Mouse (Mus musculus) limb, embryonic 12.5 days (tissue): ENCODE data around the gene Zc3h12c. TPM values are rescaled to one million over a fixed set of nuclear protein-coding genes. Genes with fewer than 3 reads are reported as not detected.

Experiments used
- ATAC-seq: fragments of 200-750 bp; cut with Nextera tagmentation; 2 replicates; pipeline ENCODE4 v1.8.0; 2017; ENCODE audit warnings: low read depth, moderate TSS enrichment; ENCODE audit not compliant: insufficient number of reproducible peaks, insufficient read depth, low FRiP score, low TSS enrichment
- H3K27ac ChIP-seq: fragments of 300-500 bp; sonication (generic); 2 replicates; pipeline ENCODE4 v1.5.1; 2016; ENCODE audit warnings: mild to moderate bottlenecking, moderate library complexity
- H3K27me3 ChIP-seq: fragments of 300-500 bp; sonication (generic); 2 replicates; pipeline ENCODE4 v1.6.1; 2016; ENCODE audit warnings: mild to moderate bottlenecking, moderate library complexity
- H3K36me3 ChIP-seq: fragments of 300-500 bp; sonication (generic); 2 replicates; pipeline ENCODE4 v1.6.1; 2016; ENCODE audit warnings: mild to moderate bottlenecking, moderate library complexity
- H3K4me1 ChIP-seq: fragments of 300-500 bp; sonication (generic); replicated peaks from 2 replicates; pipeline ENCODE4 v1.6.1; 2016
- H3K4me2 ChIP-seq: fragments of 300-500 bp; sonication (generic); 2 replicates; pipeline ENCODE4 v1.6.1; 2016; ENCODE audit warnings: mild to moderate bottlenecking, moderate library complexity
- H3K4me3 ChIP-seq: fragments of 300-500 bp; sonication (generic); replicated peaks from 2 replicates; pipeline ENCODE4 v1.5.1; 2016; ENCODE audit warnings: mild to moderate bottlenecking
- H3K9ac ChIP-seq: fragments of 300-500 bp; sonication (generic); replicated peaks from 2 replicates; pipeline ENCODE4 v1.6.1; 2016; ENCODE audit warnings: mild to moderate bottlenecking, moderate library complexity
- H3K9me3 ChIP-seq: fragments of 300-500 bp; sonication (generic); 2 replicates; pipeline ENCODE4 v1.6.1; 2016; ENCODE audit warnings: mild to moderate bottlenecking, moderate library complexity
- WGBS: fragments of 180-500 bp; shearing (Covaris S2); methylation state at CpG from one replicate; pipeline ENCODE4 v1.1.7; 2016; 5-methylcytosine and 5-hydroxymethylcytosine counted together
- polyA plus RNA-seq: library from polyadenylated mRNA; unstranded; fragments of >200 nt; fragmentation: Nextera tagmentation; extraction: Ambion mirVana; gene quantifications from 2 replicates; pipeline ENCODE4 v1.2.1, GENCODE M21; 2016

The Zc3h12c gene
- polyA plus RNA-seq, 1 experiment from 2014 or later, result 2.8 TPM

GRCm38 (mm10) chr9:52186296-52186941 lies 18.0 kb upstream of the Zc3h12c start:
- no peak overlapping the region for H3K4me2 ChIP-seq
- H3K9me3 ChIP-seq, result 0 out of 2 replicates have a peak, but pooled peaks cover 4% of the 10 kb centered on the region
- H3K36me3 ChIP-seq, result no peaks in the 10 kb centered on the region
- no peak for ATAC-seq
- no peaks in the 10 kb centered on the region for H3K27me3 ChIP-seq
- no peak overlapping the region for H3K9ac ChIP-seq
- no peak overlapping the region for H3K27ac ChIP-seq
- peaks cover 15% of the 10 kb centered on the region for H3K4me1 ChIP-seq
- H3K4me3 ChIP-seq, result no peak overlapping the region
- 11% methylated on average over 3 of the region's 3 CpGs for WGBS

GRCm38 (mm10) chr9:52181419-52181818 lies 13.0 kb upstream of the Zc3h12c start:
- H3K4me1 ChIP-seq, result no peaks in the 10 kb centered on the region
- 71% methylated on average over 2 of the region's 2 CpGs for WGBS
- no peaks in the 10 kb centered on the region for H3K36me3 ChIP-seq
- no peak overlapping the region for H3K4me2 ChIP-seq
- no peak overlapping the region for H3K9ac ChIP-seq
- 0 out of 2 replicates have a peak, but pooled peaks cover 4% of the 10 kb centered on the region for H3K9me3 ChIP-seq
- no peak overlapping the region for H3K4me3 ChIP-seq
- no peak for ATAC-seq
- H3K27me3 ChIP-seq, result no peaks in the 10 kb centered on the region
- H3K27ac ChIP-seq, result no peak overlapping the region

GRCm38 (mm10) chr9:52180851-52181250 lies 12.5 kb upstream of the Zc3h12c start:
- Histone ChIP-seq H3K9ac (no peak overlapping the region), H3K4me2 (no peak overlapping the region), H3K27ac (no peak overlapping the region), H3K27me3 (no peaks in the 10 kb centered on the region), H3K4me3 (no peak overlapping the region), H3K36me3 (no peaks in the 10 kb centered on the region), H3K4me1 (no peaks in the 10 kb centered on the region), H3K9me3 (0 out of 2 replicates have a peak, but pooled peaks cover 4% of the 10 kb centered on the region)
- ATAC-seq, result no peak
- 89% methylated on average over 6 of the region's 6 CpGs for WGBS

GRCm38 (mm10) chr9:52175257-52175859 lies 7.0 kb upstream of the Zc3h12c start:
- no peak overlapping the region for H3K4me2 ChIP-seq
- no peaks in the 10 kb centered on the region for H3K4me1 ChIP-seq
- no peaks in the 10 kb centered on the region for H3K9me3 ChIP-seq
- no peak overlapping the region for H3K9ac ChIP-seq
- WGBS, result 83% methylated on average over 4 of the region's 4 CpGs
- no peak overlapping the region for H3K27ac ChIP-seq
- H3K36me3 ChIP-seq, result no peaks in the 10 kb centered on the region
- H3K27me3 ChIP-seq, result peaks cover 6% of the 10 kb centered on the region
- ATAC-seq, result no peak
- no peak overlapping the region for H3K4me3 ChIP-seq

GRCm38 (mm10) chr9:52174671-52175111 lies 6.3 kb upstream of the Zc3h12c start:
- H3K27ac ChIP-seq, result no peak overlapping the region
- WGBS, result 85% methylated on average over 4 of the region's 4 CpGs
- H3K36me3 ChIP-seq, result no peaks in the 10 kb centered on the region
- H3K4me2 ChIP-seq, result no peak overlapping the region
- no peaks in the 10 kb centered on the region for H3K4me1 ChIP-seq
- H3K9me3 ChIP-seq, result no peaks in the 10 kb centered on the region
- no peak overlapping the region for H3K4me3 ChIP-seq
- H3K9ac ChIP-seq, result no peak overlapping the region
- ATAC-seq, result no peak
- peaks cover 13% of the 10 kb centered on the region for H3K27me3 ChIP-seq

GRCm38 (mm10) chr9:52173937-52174336 lies 5.6 kb upstream of the Zc3h12c start:
- Histone ChIP-seq H3K9me3 (no peaks in the 10 kb centered on the region), H3K27ac (no peak overlapping the region), H3K4me2 (no peak overlapping the region), H3K36me3 (no peaks in the 10 kb centered on the region), H3K9ac (no peak overlapping the region), H3K4me3 (no peak overlapping the region), H3K27me3 (peaks cover 18% of the 10 kb centered on the region), H3K4me1 (peaks cover 3% of the 10 kb centered on the region; the same call in 1 of the 2 replicates)
- ATAC-seq, result no peak
- WGBS, result 93% methylated on average over 2 of the region's 2 CpGs

- no peak for ATAC-seq
- Histone ChIP-seq H3K36me3 (no peaks in the 10 kb centered on the region), H3K4me3 (no peak overlapping the region), H3K9me3 (no peaks in the 10 kb centered on the region), H3K27me3 (peaks cover 18% of the 10 kb centered on the region), H3K4me2 (no peak overlapping the region), H3K27ac (no peak overlapping the region), H3K4me1 (peaks cover 5% of the 10 kb centered on the region; the same call in 1 of the 2 replicates), H3K9ac (no peak overlapping the region)
- 69% methylated on average over 7 of the region's 7 CpGs for WGBS
Measured at GRCm38 (mm10) chr9:52172550-52172949, 4.2 kb upstream of the Zc3h12c start.

- Histone ChIP-seq H3K27ac (no peak overlapping the region), H3K36me3 (no peaks in the 10 kb centered on the region), H3K9me3 (no peaks in the 10 kb centered on the region), H3K4me3 (no peak overlapping the region), H3K27me3 (peaks cover 18% of the 10 kb centered on the region), H3K4me2 (no peak overlapping the region), H3K9ac (no peak overlapping the region), H3K4me1 (peaks cover 17% of the 10 kb centered on the region)
- no peak for ATAC-seq
- 83% methylated on average over 6 of the region's 6 CpGs for WGBS
Measured at GRCm38 (mm10) chr9:52170671-52171070, 2.3 kb upstream of the Zc3h12c start.

GRCm38 (mm10) chr9:52170131-52170530 lies 1.8 kb upstream of the Zc3h12c start:
- no peak overlapping the region for H3K4me2 ChIP-seq
- no peaks in the 10 kb centered on the region for H3K36me3 ChIP-seq
- H3K4me3 ChIP-seq, result no peak overlapping the region
- H3K9me3 ChIP-seq, result no peaks in the 10 kb centered on the region
- H3K4me1 ChIP-seq, result peaks cover 17% of the 10 kb centered on the region
- WGBS, result 77% methylated on average over 3 of the region's 3 CpGs
- H3K27me3 ChIP-seq, result peaks cover 18% of the 10 kb centered on the region
- no peak for ATAC-seq
- H3K9ac ChIP-seq, result no peak overlapping the region
- H3K27ac ChIP-seq, result no peak overlapping the region

- WGBS, result under 1% methylated on average over 33 of the region's 34 CpGs
- Histone ChIP-seq H3K4me1 (peaks cover 17% of the 10 kb centered on the region), H3K27ac (peak overlapping the region; percentile 91), H3K4me2 (peak overlapping the region; percentile 67), H3K27me3 (peaks cover 18% of the 10 kb centered on the region), H3K36me3 (no peaks in the 10 kb centered on the region), H3K9me3 (no peaks in the 10 kb centered on the region), H3K4me3 (peak overlapping the region; percentile 84), H3K9ac (peak overlapping the region; percentile 96)
- ATAC-seq, result peak; percentile 84
Measured at GRCm38 (mm10) chr9:52168686-52169270, 406 bp upstream of the Zc3h12c start.

- Histone ChIP-seq H3K9ac (peak overlapping the region; percentile 96), H3K9me3 (no peaks in the 10 kb centered on the region), H3K27me3 (peaks cover 18% of the 10 kb centered on the region), H3K4me3 (peak overlapping the region; percentile 84), H3K36me3 (no peaks in the 10 kb centered on the region), H3K27ac (peak overlapping the region; percentile 91; the same call in 1 of the 2 replicates), H3K4me1 (peaks cover 17% of the 10 kb centered on the region), H3K4me2 (peak overlapping the region; percentile 67)
- 10% methylated on average over 8 of the region's 8 CpGs for WGBS
- no peak for ATAC-seq
Measured at GRCm38 (mm10) chr9:52167506-52167862, 888 bp downstream of the Zc3h12c start.
